Mouse (Mus musculus): ENCODE results near the gene 4931414P19Rik. TPM values are rescaled to one million over a fixed set of nuclear protein-coding genes. Genes with fewer than 3 reads are reported as not detected.
A peak's percentile ranks its signal among the peaks of the same experiment; 100 is the strongest.

The 4931414P19Rik gene
- total RNA-seq, 1 experiment: 4.8 TPM

- TF ChIP-seq ZNF384 (IDR thresholded peaks at IDR 0.05; ENCODE audit: low read depth, low read length) (no peak), MAFK (IDR thresholded peaks at IDR 0.05; ENCODE audit: insufficient read depth, low read depth, low read length) (no peak), CHD2 (IDR thresholded peaks at IDR 0.05; ENCODE audit: low read depth, low read length) (no peak), HCFC1 (IDR thresholded peaks at IDR 0.05; ENCODE audit: borderline replicate concordance, insufficient read depth, low read length) (no peak), ZC3H11A (IDR thresholded peaks at IDR 0.05; ENCODE audit: borderline replicate concordance, low read depth, low read length) (no peak)
- Histone ChIP-seq H3K27ac (ENCODE audit: insufficient read depth, low read depth, low read length, poor library complexity, severe bottlenecking) (peak overlapping the region; percentile 99), H3K36me3 (ENCODE audit: control insufficient read depth, insufficient read depth, low read length, poor library complexity, severe bottlenecking) (peaks cover 61% of the 10 kb centered on the region), H3K9me3 (ENCODE audit: control insufficient read depth, insufficient read depth, low read depth, low read length) (no peaks in the 10 kb centered on the region), H3K4me3 (ENCODE audit: insufficient read depth in 1 of 2, low read depth in 1 of 2, low read length in 2 of 2, poor library complexity in 1 of 2, severe bottlenecking in 1 of 2) (peak overlapping the region; percentile 68 to 85), H3K9ac (ENCODE audit: insufficient read depth, low read depth, low read length, poor library complexity, severe bottlenecking) (peak overlapping the region; percentile 96), H3K4me1 (ENCODE audit: control insufficient read depth in 2 of 2, insufficient read depth in 2 of 2, low read length in 2 of 2, poor library complexity in 1 of 2) (peaks cover 5 to 24% of the 10 kb centered on the region in 2 experiments)
- DNase-seq (ENCODE audit: low read depth, low spot score): no peak
- in situ Hi-C loops (cut with MboI; ENCODE audit: low sequenced_read_pairs in 2 of 2, unreplicated experiment in 2 of 2): no loop called here
Measured at GRCm38 (mm10) chr14:54574253-54574652, 31.5 kb downstream of the 4931414P19Rik start.

- Histone ChIP-seq H3K9me3 (ENCODE audit: control insufficient read depth, insufficient read depth, low read depth, low read length) (no peaks in the 10 kb centered on the region), H3K27ac (ENCODE audit: insufficient read depth, low read depth, low read length, poor library complexity, severe bottlenecking) (peak overlapping the region; percentile 99), H3K36me3 (ENCODE audit: control insufficient read depth, insufficient read depth, low read length, poor library complexity, severe bottlenecking) (peaks cover 71% of the 10 kb centered on the region), H3K4me3 (ENCODE audit: insufficient read depth in 1 of 2, low read depth in 1 of 2, low read length in 2 of 2, poor library complexity in 1 of 2, severe bottlenecking in 1 of 2) (peak overlapping the region; percentile 68 to 85), H3K4me1 (ENCODE audit: control insufficient read depth in 2 of 2, insufficient read depth in 2 of 2, low read length in 2 of 2, poor library complexity in 1 of 2) (peaks cover 5 to 24% of the 10 kb centered on the region in 2 experiments), H3K9ac (ENCODE audit: insufficient read depth, low read depth, low read length, poor library complexity, severe bottlenecking) (peak overlapping the region; percentile 96)
- in situ Hi-C loops (cut with MboI; ENCODE audit: low sequenced_read_pairs in 2 of 2, unreplicated experiment in 2 of 2): no loop called here
- DNase-seq (ENCODE audit: low read depth, low spot score): peak; percentile 65
- TF ChIP-seq ZC3H11A (IDR thresholded peaks at IDR 0.05; ENCODE audit: borderline replicate concordance, low read depth, low read length): no peak
- TF ChIP-seq CHD2 (IDR thresholded peaks at IDR 0.05; ENCODE audit: low read depth, low read length): no peak
- TF ChIP-seq ZNF384 (IDR thresholded peaks at IDR 0.05; ENCODE audit: low read depth, low read length): no peak
- TF ChIP-seq HCFC1 (IDR thresholded peaks at IDR 0.05; ENCODE audit: borderline replicate concordance, insufficient read depth, low read length): no peak
- TF ChIP-seq MAFK (IDR thresholded peaks at IDR 0.05; ENCODE audit: insufficient read depth, low read depth, low read length): no peak
Measured at GRCm38 (mm10) chr14:54572790-54573736, 32.7 kb downstream of the 4931414P19Rik start.

GRCm38 (mm10) chr14:54572122-54572521 is 33.7 kb downstream of the 4931414P19Rik start:
- in situ Hi-C loops (cut with MboI; ENCODE audit: low sequenced_read_pairs in 2 of 2, unreplicated experiment in 2 of 2): no loop called here
- H3K9me3 ChIP-seq (ENCODE audit: control insufficient read depth, insufficient read depth, low read depth, low read length): no peaks in the 10 kb centered on the region
- peaks cover 5 to 24% of the 10 kb centered on the region in 2 experiments for H3K4me1 ChIP-seq (ENCODE audit: control insufficient read depth in 2 of 2, insufficient read depth in 2 of 2, low read length in 2 of 2, poor library complexity in 1 of 2)
- no peak for DNase-seq (ENCODE audit: low read depth, low spot score)
- no peak for TF ChIP-seq ZNF384 (IDR thresholded peaks at IDR 0.05; ENCODE audit: low read depth, low read length)
- no peak for TF ChIP-seq MAFK (IDR thresholded peaks at IDR 0.05; ENCODE audit: insufficient read depth, low read depth, low read length)
- TF ChIP-seq ZC3H11A (IDR thresholded peaks at IDR 0.05; ENCODE audit: borderline replicate concordance, low read depth, low read length): no peak
- TF ChIP-seq CHD2 (IDR thresholded peaks at IDR 0.05; ENCODE audit: low read depth, low read length): no peak
- no peak for TF ChIP-seq HCFC1 (IDR thresholded peaks at IDR 0.05; ENCODE audit: borderline replicate concordance, insufficient read depth, low read length)
- H3K9ac ChIP-seq (ENCODE audit: insufficient read depth, low read depth, low read length, poor library complexity, severe bottlenecking): peak overlapping the region; percentile 74; the same call in 1 of the 2 replicates
- peaks cover 76% of the 10 kb centered on the region for H3K36me3 ChIP-seq (ENCODE audit: control insufficient read depth, insufficient read depth, low read length, poor library complexity, severe bottlenecking)
- peak overlapping the region; percentile 32 to 85; a peak in 3 of 4 replicates for H3K4me3 ChIP-seq (ENCODE audit: insufficient read depth in 1 of 2, low read depth in 1 of 2, low read length in 2 of 2, poor library complexity in 1 of 2, severe bottlenecking in 1 of 2)
- H3K27ac ChIP-seq (ENCODE audit: insufficient read depth, low read depth, low read length, poor library complexity, severe bottlenecking): peak overlapping the region; percentile 99

GRCm38 (mm10) chr14:54569451-54570392 is 36.1 kb downstream of the 4931414P19Rik start:
- no peak for TF ChIP-seq MAFK (IDR thresholded peaks at IDR 0.05; ENCODE audit: insufficient read depth, low read depth, low read length)
- no peak for TF ChIP-seq ZC3H11A (IDR thresholded peaks at IDR 0.05; ENCODE audit: borderline replicate concordance, low read depth, low read length)
- TF ChIP-seq HCFC1 (IDR thresholded peaks at IDR 0.05; ENCODE audit: borderline replicate concordance, insufficient read depth, low read length): no peak
- TF ChIP-seq ZNF384 (IDR thresholded peaks at IDR 0.05; ENCODE audit: low read depth, low read length): no peak
- TF ChIP-seq CHD2 (IDR thresholded peaks at IDR 0.05; ENCODE audit: low read depth, low read length): no peak
- H3K9ac ChIP-seq (ENCODE audit: insufficient read depth, low read depth, low read length, poor library complexity, severe bottlenecking): peak overlapping the region; percentile 2; the same call in 1 of the 2 replicates
- H3K9me3 ChIP-seq (ENCODE audit: control insufficient read depth, insufficient read depth, low read depth, low read length): no peaks in the 10 kb centered on the region
- no peak for DNase-seq (ENCODE audit: low read depth, low spot score)
- in situ Hi-C loops (cut with MboI; ENCODE audit: low sequenced_read_pairs in 2 of 2, unreplicated experiment in 2 of 2): no loop called here
- peaks cover 61% of the 10 kb centered on the region for H3K36me3 ChIP-seq (ENCODE audit: control insufficient read depth, insufficient read depth, low read length, poor library complexity, severe bottlenecking)
- peak overlapping the region in 1 of 2 experiments; percentile 7; a peak in 2 of 4 replicates for H3K4me3 ChIP-seq (ENCODE audit: insufficient read depth in 1 of 2, low read depth in 1 of 2, low read length in 2 of 2, poor library complexity in 1 of 2, severe bottlenecking in 1 of 2)
- H3K4me1 ChIP-seq (ENCODE audit: control insufficient read depth in 2 of 2, insufficient read depth in 2 of 2, low read length in 2 of 2, poor library complexity in 1 of 2): peaks cover 5 to 26% of the 10 kb centered on the region in 2 experiments
- H3K27ac ChIP-seq (ENCODE audit: insufficient read depth, low read depth, low read length, poor library complexity, severe bottlenecking): peak overlapping the region; percentile 53
